Mouse (Mus musculus): ENCODE measurements around the gene Fbxo21.

- no peak for TF ChIP-seq POLR2A (IDR thresholded peaks at IDR 0.05; ENCODE audit: low read depth, low read length)
- no peak for TF ChIP-seq TCF12 (IDR thresholded peaks at IDR 0.05; ENCODE audit: low read depth, low read length)
- TF ChIP-seq ZNF384 (IDR thresholded peaks at IDR 0.05; ENCODE audit: low read depth, low read length): no peak
- TF ChIP-seq ZKSCAN1 (IDR thresholded peaks at IDR 0.05; ENCODE audit: borderline replicate concordance, low read depth, low read length): no peak
- no peak for TF ChIP-seq ZC3H11A (IDR thresholded peaks at IDR 0.05; ENCODE audit: low read depth, low read length)
- TF ChIP-seq USF1 (IDR thresholded peaks at IDR 0.05; ENCODE audit: low read depth, low read length): no peak
- no peak for TF ChIP-seq MEF2A (IDR thresholded peaks at IDR 0.05; ENCODE audit: borderline replicate concordance, low read depth, low read length)
- no peak for TF ChIP-seq HCFC1 (IDR thresholded peaks at IDR 0.05; ENCODE audit: low read depth, low read length)
- TF ChIP-seq MAX (IDR thresholded peaks at IDR 0.05; ENCODE audit: low read length): no peak
- no peak for TF ChIP-seq E2F4 (IDR thresholded peaks at IDR 0.05; ENCODE audit: insufficient replicate concordance, low read depth, low read length)
- TF ChIP-seq POLR2AphosphoS2 (IDR thresholded peaks at IDR 0.05; ENCODE audit: low read depth, low read length): no peak
Measured at GRCm38 (mm10) chr5:117990957-117991356, 14.4 kb downstream of the Fbxo21 start.

Measured in CH12.LX (cell line).